Mouse (Mus musculus) erythroblast, embryonic 14.5 days (primary cell): Measurements from ENCODE around the gene Adam23.

ENCODE experiments used
- GATA1 ChIP-seq: IDR thresholded peaks from 2 replicates; pipeline ENCODE4 v1.6.1; 2012; ENCODE audit warnings: low read length, inconsistent platforms, mixed read lengths
- TAL1 ChIP-seq: IDR thresholded peaks from 3 replicates; pipeline ENCODE4 v1.6.1; 2012; ENCODE audit warnings: low read length, inconsistent platforms, mixed read lengths

GRCm38 (mm10) chr1:63484646-63485045 is 39.0 kb downstream of the Adam23 start:
- TF ChIP-seq GATA1 = no peak
- no peak for TF ChIP-seq TAL1
